Mouse (Mus musculus): ENCODE results near the gene Safb2. TPM values are rescaled to one million over a fixed set of nuclear protein-coding genes. Genes with fewer than 3 reads are reported as not detected.
"Not testable (repeated sequence)": the region's sequence is repeated elsewhere in the genome, so short reads cannot be mapped to it uniquely, and the experiment has no call there.

Safb2 gene
- polyA plus RNA-seq (2014; fragmentation: Nextera tagmentation; extraction: Ambion mirVana): 57.1 and 59.9 TPM in 2 replicates

DNA sequence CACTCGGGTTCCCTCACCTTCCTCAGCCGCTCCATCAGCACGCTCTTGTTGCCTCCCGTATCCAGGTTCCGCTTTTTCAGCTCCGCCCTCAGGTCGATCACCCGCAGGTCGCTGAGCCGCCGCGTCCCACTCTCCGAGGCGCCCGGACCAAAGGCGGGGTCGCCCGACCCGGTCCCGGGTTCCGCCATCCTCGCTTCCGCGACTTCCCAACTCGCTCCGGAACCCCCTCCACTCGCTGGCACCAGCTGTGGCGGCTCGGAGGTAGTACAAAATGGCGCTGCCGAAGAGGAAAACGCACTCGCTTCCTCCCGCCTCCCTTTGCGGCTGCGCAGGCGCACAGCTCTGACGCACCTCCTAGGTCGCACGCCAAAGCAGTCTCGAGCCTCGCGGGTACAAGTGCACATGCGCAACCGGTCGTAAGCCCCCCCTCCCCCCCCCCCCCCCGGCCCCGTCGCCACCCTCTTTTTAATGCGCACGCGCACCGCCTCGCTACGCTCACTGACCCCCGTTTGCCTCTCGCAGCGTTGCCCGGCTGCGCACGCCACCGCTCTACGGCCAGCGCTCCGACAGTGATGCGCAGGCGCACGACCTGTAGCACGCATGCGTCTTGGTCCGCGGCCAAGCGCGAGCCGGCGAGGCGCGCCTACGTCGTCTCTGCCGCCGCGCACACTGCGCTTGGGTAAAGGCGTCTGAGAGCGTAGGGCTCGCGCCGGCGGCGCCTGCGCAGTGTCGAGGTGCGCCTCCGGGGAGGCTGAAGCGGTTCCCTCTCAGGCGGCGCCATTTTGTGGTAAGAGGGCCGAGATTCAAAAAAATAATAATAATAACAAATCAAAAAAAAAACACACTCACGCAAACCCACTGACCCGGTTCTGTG, at the start of gene Safb2, which contains the start of gene Safb:
Gene Safb2, minus strand, starts transcription at position 329 of the 874 bp plus-strand sequence.
Gene Safb, plus strand, starts transcription at position 569 of the 874 bp plus-strand sequence.
- H3K27me3 ChIP-seq (replicated peaks; ENCODE audit: control insufficient read depth, insufficient read depth, low read length): no peaks in the 10 kb centered on the region
- under 1% methylated on average over 89 of the region's 101 CpGs for WGBS
- DNase-seq (ENCODE audit: low spot score) (peak; percentile 96), ATAC-seq (replicated peaks; ENCODE audit: low FRiP score, low TSS enrichment, low read depth) (peak; percentile 95)
- peak within 1 kb of the TSS; percentile 95 for H3K27ac ChIP-seq (ENCODE audit: low read depth)
- peaks cover 30% of the 10 kb centered on the region for H3K4me1 ChIP-seq (replicated peaks; ENCODE audit: control insufficient read depth, insufficient read depth, low read length)
- H3K9me3 ChIP-seq (ENCODE audit: control insufficient read depth, low read length): no peaks in the 10 kb centered on the region
- peak within 1 kb of the TSS; percentile 94 for H3K4me2 ChIP-seq (ENCODE audit: low read length)
- peaks cover 70% of the 10 kb centered on the region for H3K36me3 ChIP-seq (ENCODE audit: control insufficient read depth, insufficient read depth, low read length)
- H3K9ac ChIP-seq (ENCODE audit: low read length): peak within 1 kb of the TSS; percentile 90
- peak within 1 kb of the TSS; percentile 99 for H3K4me3 ChIP-seq (ENCODE audit: low read depth, low read length)

DNA sequence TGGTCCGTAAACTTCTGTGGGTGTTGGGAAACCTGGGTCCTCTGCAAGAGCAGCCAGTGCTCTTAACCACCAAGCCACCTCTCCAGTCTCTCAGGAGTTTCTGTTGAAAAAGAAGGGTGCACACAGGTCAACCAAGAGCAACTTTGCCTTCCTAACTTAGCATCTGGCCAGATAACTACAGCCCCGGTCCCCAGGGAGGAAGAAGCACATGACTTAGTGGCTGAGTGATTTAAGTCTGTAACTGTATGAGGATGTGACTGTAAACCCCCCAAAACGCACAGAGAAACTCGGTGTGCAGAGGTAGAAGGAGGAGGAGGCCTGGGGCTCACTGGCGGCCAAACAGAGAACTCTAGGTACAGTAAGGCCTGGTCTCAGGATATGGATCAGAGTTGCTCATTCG, 49.6 kb upstream of the Safb2 start:
- Histone ChIP-seq H3K9me3 (ENCODE audit: control insufficient read depth, low read length) (no peaks in the 10 kb centered on the region), H3K4me2 (ENCODE audit: low read length) (no peak overlapping the region), H3K9ac (ENCODE audit: low read length) (no peak overlapping the region), H3K27ac (ENCODE audit: low read depth) (no peak overlapping the region), H3K4me3 (ENCODE audit: low read depth, low read length) (no peak overlapping the region), H3K27me3 (replicated peaks; ENCODE audit: control insufficient read depth, insufficient read depth, low read length) (no peaks in the 10 kb centered on the region), H3K4me1 (replicated peaks; ENCODE audit: control insufficient read depth, insufficient read depth, low read length) (no peaks in the 10 kb centered on the region), H3K36me3 (ENCODE audit: control insufficient read depth, insufficient read depth, low read length) (no peaks in the 10 kb centered on the region)
- no peak for ATAC-seq (replicated peaks; ENCODE audit: low FRiP score, low TSS enrichment, low read depth)
- no peak for DNase-seq (ENCODE audit: low spot score)
- WGBS: 91% methylated on average over 6 of the region's 6 CpGs

DNA sequence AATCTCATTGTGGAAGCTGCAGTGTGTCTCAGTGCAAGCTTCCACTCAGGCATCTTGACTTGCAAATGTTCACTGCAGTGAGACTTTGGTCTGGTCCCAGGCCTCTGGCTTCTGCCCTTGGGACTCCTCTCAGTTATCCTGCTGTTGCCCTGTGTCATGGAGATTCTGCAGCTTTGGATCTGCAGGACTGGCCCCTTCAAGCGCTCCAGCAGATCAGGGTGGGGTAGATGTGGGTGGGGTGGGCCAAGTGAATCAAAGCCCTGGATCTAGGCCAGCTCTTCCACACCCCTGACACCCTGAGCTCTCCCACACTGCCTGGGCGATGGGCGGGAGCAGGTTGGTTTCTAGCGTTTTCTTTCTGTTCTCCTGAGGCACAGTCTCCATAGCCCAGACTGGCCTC, 47.4 kb upstream of the Safb2 start:
- ATAC-seq (replicated peaks; ENCODE audit: low FRiP score, low TSS enrichment, low read depth) (no peak), DNase-seq (ENCODE audit: low spot score) (no peak)
- H3K4me3 ChIP-seq (ENCODE audit: low read depth, low read length): no peak overlapping the region
- 49% methylated on average over 4 of the region's 4 CpGs for WGBS
- no peaks in the 10 kb centered on the region for H3K36me3 ChIP-seq (ENCODE audit: control insufficient read depth, insufficient read depth, low read length)
- no peaks in the 10 kb centered on the region for H3K27me3 ChIP-seq (replicated peaks; ENCODE audit: control insufficient read depth, insufficient read depth, low read length)
- H3K9me3 ChIP-seq (ENCODE audit: control insufficient read depth, low read length): no peaks in the 10 kb centered on the region
- H3K27ac ChIP-seq (ENCODE audit: low read depth): no peak overlapping the region
- H3K4me2 ChIP-seq (ENCODE audit: low read length): no peak overlapping the region
- 0 out of 2 replicates have a peak, but pooled peaks cover 5% of the 10 kb centered on the region for H3K4me1 ChIP-seq (replicated peaks; ENCODE audit: control insufficient read depth, insufficient read depth, low read length)
- no peak overlapping the region for H3K9ac ChIP-seq (ENCODE audit: low read length)

DNA sequence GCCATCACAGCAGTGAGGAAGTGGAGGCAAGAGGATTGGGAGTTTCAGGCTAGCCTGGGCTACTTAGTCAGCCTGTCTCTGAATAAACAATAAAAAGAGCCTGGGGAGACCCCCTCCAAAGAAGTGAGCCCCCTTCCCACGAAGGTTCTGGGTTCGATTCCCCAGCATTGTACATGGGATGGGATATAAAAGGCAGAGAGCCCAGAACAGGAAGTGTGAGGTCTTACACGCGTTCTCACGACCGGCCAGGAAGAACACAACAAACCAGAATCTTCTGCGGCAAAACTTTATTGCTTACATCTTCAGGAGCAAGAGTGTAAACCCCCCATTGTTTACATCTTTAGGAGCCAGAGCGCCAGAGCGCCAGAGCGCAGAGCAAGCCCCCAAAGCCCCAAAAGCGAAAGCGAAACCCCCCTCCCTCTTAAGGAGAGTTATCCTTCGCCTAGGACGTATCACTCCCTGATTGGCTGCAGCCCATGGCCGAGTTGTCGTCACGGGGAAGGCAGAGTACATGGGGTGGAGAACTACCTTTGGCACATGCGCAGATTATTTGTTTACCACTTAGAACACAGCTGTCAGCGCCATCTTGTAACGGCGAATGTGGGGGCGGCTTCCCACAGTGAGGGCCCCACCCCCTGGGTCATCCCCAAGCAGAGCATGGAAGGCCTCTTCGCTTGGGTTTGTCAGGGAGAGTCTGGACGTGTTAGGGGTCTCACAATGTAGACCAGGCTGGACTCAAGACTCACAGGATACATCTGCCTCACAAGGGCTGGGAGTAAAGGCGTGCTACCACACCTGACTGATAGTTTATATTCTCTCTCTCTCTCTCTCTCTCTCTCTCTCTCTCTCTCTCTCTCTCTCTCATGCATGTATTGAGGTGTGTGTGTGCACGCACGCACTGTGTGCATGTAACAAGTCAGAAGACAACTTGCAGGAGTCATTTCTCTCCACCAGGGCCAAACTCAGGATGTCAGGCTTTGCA, 45.7 kb upstream of the Safb2 start:
- not testable (repeated sequence) for H3K27me3 ChIP-seq (replicated peaks; ENCODE audit: control insufficient read depth, insufficient read depth, low read length); H3K27ac ChIP-seq (ENCODE audit: low read depth); H3K4me2 ChIP-seq (ENCODE audit: low read length); ATAC-seq (replicated peaks; ENCODE audit: low FRiP score, low TSS enrichment, low read depth); H3K9me3 ChIP-seq (ENCODE audit: control insufficient read depth, low read length); H3K4me3 ChIP-seq (ENCODE audit: low read depth, low read length); H3K9ac ChIP-seq (ENCODE audit: low read length); H3K36me3 ChIP-seq (ENCODE audit: control insufficient read depth, insufficient read depth, low read length); DNase-seq (ENCODE audit: low spot score)
- peaks cover 16% of the 10 kb centered on the region for H3K4me1 ChIP-seq (replicated peaks; ENCODE audit: control insufficient read depth, insufficient read depth, low read length)
- WGBS: 83% methylated on average over 25 of the region's 27 CpGs

DNA sequence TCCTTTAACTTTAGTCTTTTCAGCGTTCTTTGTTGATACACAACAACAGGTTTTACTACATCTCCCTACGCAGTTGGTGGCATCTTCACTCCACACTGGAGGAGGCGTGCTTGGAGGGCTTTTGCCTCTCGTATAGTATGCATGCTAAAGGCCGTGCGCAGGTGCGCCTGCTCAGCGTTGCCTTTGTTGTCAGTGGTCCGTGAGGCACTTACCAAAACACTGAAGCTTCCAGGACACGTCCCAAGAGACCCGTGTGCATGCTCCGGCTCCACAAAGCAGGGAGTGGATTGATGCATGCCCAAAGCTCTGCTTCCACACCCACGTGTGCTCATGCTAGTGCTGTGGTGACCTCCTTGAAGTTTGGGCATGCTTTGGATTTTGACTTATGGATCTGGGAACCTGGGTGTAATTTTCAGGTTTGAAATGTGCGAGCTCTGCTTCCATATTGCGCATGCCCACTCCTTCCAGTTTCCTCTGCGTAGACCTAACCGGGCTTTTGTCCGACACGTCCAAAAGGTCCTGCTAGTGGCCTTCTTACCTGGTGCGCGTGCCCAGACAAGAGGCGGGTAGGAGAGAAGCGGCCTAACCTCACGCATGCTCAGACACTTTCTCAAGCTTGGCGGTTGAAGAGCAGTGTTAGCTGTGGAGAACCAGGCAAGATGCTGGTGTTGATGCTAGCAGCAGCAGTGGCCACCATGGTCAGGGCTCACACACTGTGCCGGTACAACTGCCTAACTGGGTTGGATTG, 43.3 kb upstream of the Safb2 start, which contains the start of gene Catsperd:
Gene Catsperd, plus strand, starts transcription at position 614 of the 748 bp plus-strand sequence.
- Histone ChIP-seq H3K27ac (ENCODE audit: low read depth) (peak within 1 kb of the TSS; percentile 77), H3K36me3 (ENCODE audit: control insufficient read depth, insufficient read depth, low read length) (peaks cover 17% of the 10 kb centered on the region), H3K9me3 (ENCODE audit: control insufficient read depth, low read length) (no peaks in the 10 kb centered on the region), H3K4me1 (replicated peaks; ENCODE audit: control insufficient read depth, insufficient read depth, low read length) (peaks cover 18% of the 10 kb centered on the region), H3K4me2 (ENCODE audit: low read length) (peak within 1 kb of the TSS; percentile 92), H3K9ac (ENCODE audit: low read length) (peak within 1 kb of the TSS; percentile 12; the same call in 1 of the 2 replicates), H3K27me3 (replicated peaks; ENCODE audit: control insufficient read depth, insufficient read depth, low read length) (no peaks in the 10 kb centered on the region), H3K4me3 (ENCODE audit: low read depth, low read length) (peak within 1 kb of the TSS; percentile 91)
- WGBS: 10% methylated on average over 26 of the region's 26 CpGs
- peak; percentile 45 for ATAC-seq (replicated peaks; ENCODE audit: low FRiP score, low TSS enrichment, low read depth)
- peak; percentile 75 for DNase-seq (ENCODE audit: low spot score)

DNA sequence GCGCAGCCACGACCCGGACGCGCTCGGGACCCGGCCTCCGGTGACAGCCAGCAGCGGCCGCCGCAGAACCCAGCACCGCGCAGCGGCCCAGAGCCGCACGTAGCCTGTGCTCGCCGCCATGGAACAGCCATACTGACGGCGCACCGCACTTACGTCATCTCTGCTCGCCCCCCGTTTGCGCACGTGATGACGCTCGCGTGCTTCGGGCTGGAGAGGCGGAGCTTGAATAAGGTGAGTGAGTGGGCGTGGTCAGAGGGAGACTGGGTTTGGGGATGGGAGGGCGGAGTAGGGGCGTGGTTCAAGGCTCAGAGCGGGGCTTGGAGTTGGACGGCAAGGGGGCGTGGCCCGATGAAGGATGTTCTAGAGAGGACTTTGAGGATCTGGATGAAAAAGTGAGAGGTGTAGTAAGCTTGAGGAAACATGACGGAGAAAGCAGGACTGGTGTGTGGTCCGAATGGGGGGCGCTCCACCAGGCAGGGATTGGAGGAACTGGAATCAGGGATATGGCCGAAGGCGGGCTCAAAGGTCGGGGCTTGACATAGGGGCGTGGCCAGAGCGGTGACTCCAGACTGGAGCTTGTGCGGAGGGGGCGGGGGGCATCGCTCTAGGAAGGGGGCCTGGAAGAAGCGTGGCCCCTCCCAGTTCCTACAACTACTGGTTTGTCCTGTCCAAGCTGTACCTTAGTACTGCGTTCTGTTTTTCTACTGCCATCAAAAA, 42.5 kb upstream of the Safb2 start, which contains the start of gene Lonp1:
Gene Lonp1, minus strand, starts transcription at position 134 of the 717 bp plus-strand sequence.
- Histone ChIP-seq H3K9me3 (ENCODE audit: control insufficient read depth, low read length) (no peaks in the 10 kb centered on the region), H3K4me2 (ENCODE audit: low read length) (peak within 1 kb of the TSS; percentile 92), H3K27me3 (replicated peaks; ENCODE audit: control insufficient read depth, insufficient read depth, low read length) (no peaks in the 10 kb centered on the region), H3K27ac (ENCODE audit: low read depth) (peak within 1 kb of the TSS; percentile 77), H3K4me1 (replicated peaks; ENCODE audit: control insufficient read depth, insufficient read depth, low read length) (peaks cover 18% of the 10 kb centered on the region), H3K36me3 (ENCODE audit: control insufficient read depth, insufficient read depth, low read length) (peaks cover 25% of the 10 kb centered on the region), H3K9ac (ENCODE audit: low read length) (peak within 1 kb of the TSS; percentile 89), H3K4me3 (ENCODE audit: low read depth, low read length) (peak within 1 kb of the TSS; percentile 91)
- ATAC-seq (replicated peaks; ENCODE audit: low FRiP score, low TSS enrichment, low read depth) (peak; percentile 92), DNase-seq (ENCODE audit: low spot score) (peak; percentile 98)
- WGBS: under 1% methylated on average over 51 of the region's 51 CpGs

DNA sequence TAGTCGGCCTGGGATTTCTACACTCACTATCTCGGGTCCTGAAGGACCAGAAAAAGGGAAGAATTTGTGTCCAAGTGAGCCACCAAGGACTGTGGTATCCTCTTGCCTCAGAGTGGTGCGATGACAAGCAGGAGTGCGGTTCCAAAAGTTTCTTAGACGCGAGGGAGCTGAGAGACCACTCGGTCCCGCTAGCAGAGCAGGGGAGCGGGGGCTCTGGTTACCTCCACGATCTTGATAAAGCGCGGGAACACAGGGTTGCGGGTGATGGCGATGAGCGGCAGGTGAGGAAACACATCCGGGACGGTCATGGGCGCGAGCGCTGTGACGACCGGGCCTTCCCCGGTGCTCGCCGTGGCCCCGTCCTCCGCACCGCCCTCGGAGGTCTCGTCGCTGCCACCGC, 41.9 kb upstream of the Safb2 start:
- H3K27ac ChIP-seq (ENCODE audit: low read depth): peak overlapping the region; percentile 77
- ATAC-seq (replicated peaks; ENCODE audit: low FRiP score, low TSS enrichment, low read depth) (no peak; the same call in none of the 2 replicates), DNase-seq (ENCODE audit: low spot score) (no peak)
- peaks cover 30% of the 10 kb centered on the region for H3K36me3 ChIP-seq (ENCODE audit: control insufficient read depth, insufficient read depth, low read length)
- no peaks in the 10 kb centered on the region for H3K9me3 ChIP-seq (ENCODE audit: control insufficient read depth, low read length)
- no peaks in the 10 kb centered on the region for H3K27me3 ChIP-seq (replicated peaks; ENCODE audit: control insufficient read depth, insufficient read depth, low read length)
- H3K9ac ChIP-seq (ENCODE audit: low read length): peak overlapping the region; percentile 89
- peaks cover 18% of the 10 kb centered on the region for H3K4me1 ChIP-seq (replicated peaks; ENCODE audit: control insufficient read depth, insufficient read depth, low read length)
- H3K4me2 ChIP-seq (ENCODE audit: low read length): peak overlapping the region; percentile 92
- WGBS: under 1% methylated on average over 32 of the region's 32 CpGs
- peak overlapping the region; percentile 91 for H3K4me3 ChIP-seq (ENCODE audit: low read depth, low read length)
